ENCODE assay signal across 12 mouse cellular contexts in the genomic region with DNA sequence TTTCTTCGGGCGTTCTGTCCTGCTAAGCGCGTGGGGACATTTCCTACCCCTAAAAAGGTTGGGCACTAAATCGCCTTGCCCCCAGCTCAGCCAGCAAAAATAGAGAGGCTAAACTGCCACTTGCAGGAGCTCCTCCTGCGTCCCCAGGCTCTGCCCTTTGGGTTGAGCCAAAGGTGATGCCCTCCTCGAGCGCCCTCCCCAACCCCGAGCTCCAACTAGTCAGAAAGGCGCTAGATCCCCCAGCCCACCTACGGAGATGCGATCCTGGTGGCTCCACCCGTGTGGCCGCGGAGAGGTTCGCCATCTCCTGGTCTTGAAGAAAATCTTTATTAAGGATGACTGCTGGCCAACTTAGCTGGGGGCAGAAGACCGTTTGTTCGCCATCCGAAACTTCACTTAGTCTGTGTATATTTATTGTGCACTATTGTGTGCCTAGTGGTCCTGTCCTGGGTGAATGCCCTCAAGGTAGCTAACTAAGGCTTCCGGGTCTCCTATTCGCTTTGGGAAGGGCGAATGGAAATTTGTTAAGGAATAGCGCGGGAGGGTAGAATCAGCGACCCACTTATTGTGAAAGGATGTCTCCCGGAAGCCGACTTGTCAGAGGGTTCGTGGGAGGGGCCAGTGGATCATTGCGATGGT. TPM values are rescaled to one million over a fixed set of nuclear protein-coding genes. Genes with fewer than 3 reads are reported as not detected.
A peak's percentile ranks its signal among the peaks of the same experiment; 100 is the strongest.
DNase-seq lines count a peak whose midpoint lies in the region; ATAC-seq and TF ChIP-seq lines count a peak whose summit lies in the region.
"Had no signal": no experiment of that assay in that cellular context is flagged by ENCODE, and none has a peak within 500 bp of the region (broad histone marks: within the 10 kb centered on the region; RNA-seq: fewer than 3 reads in every experiment).

No protein-coding gene starts in this region.

- DNase-seq in heart, postnatal 0 days (ENCODE audit: low spot score), result no peak
- DNase-seq in heart, adult 8-10 months (ENCODE audit: low spot score), result no peak
- DNase-seq in NIH3T3 (ENCODE audit: low read depth), result peak; percentile 9
- no peak for DNase-seq in limb, embryonic 14.5 days (ENCODE audit: low spot score)
- DNase-seq in frontal cortex, postnatal 14 days (ENCODE audit: low spot score in 2 of 2), result no peak
- no peak for DNase-seq in spleen, postnatal 4 days (ENCODE audit: low spot score in 2 of 2)
- DNase-seq: adrenal gland, postnatal 14 days; cerebellum, adult 11 months; gastrocnemius, postnatal 10 days had no signal

- peaks cover 90% of the 10 kb centered on the region for H3K27me3 ChIP-seq in heart, postnatal 0 days (ENCODE audit: control insufficient read depth, insufficient read depth, low read length)
- H3K27me3 ChIP-seq in ES-Bruce4 (ENCODE audit: control insufficient read depth, insufficient read depth, low read length, poor library complexity, severe bottlenecking), result peaks cover 4% of the 10 kb centered on the region; the same call in 1 of the 2 replicates
- peaks cover 80% of the 10 kb centered on the region for H3K27me3 ChIP-seq in limb, embryonic 14.5 days (ENCODE audit: control insufficient read depth, insufficient read depth, low read length)

- H3K4me2 ChIP-seq in heart, postnatal 0 days (ENCODE audit: low read depth, low read length), result 0 out of 2 replicates have a peak overlapping the region, but pooled peaks have one; percentile 30
- no peak overlapping the region for H3K4me2 ChIP-seq in limb, embryonic 14.5 days (replicated peaks; ENCODE audit: low read depth, low read length, severe bottlenecking)
- H3K4me2 ChIP-seq: intestine, embryonic 15.5 days had no signal

- no peak for TF ChIP-seq CTCF in heart, postnatal 0 days (IDR thresholded peaks at IDR 0.05; ENCODE audit: low read depth)
- TF ChIP-seq CTCF in ES-Bruce4 (IDR thresholded peaks at IDR 0.05; ENCODE audit: low read depth, low read length), result peak; percentile 13

- peaks cover 18% of the 10 kb centered on the region for H3K4me1 ChIP-seq in heart, postnatal 0 days (ENCODE audit: control insufficient read depth, insufficient read depth)
- H3K4me1 ChIP-seq in ES-Bruce4 (ENCODE audit: control insufficient read depth, insufficient read depth, low read length), result peaks cover 6% of the 10 kb centered on the region
- H3K4me1 ChIP-seq in limb, embryonic 14.5 days (ENCODE audit: control insufficient read depth, insufficient read depth, low read length), result peaks cover 24% of the 10 kb centered on the region

- no peak for ATAC-seq in heart, postnatal 0 days (ENCODE audit: insufficient read depth, low read depth)
- no peak for ATAC-seq in limb, embryonic 14.5 days (ENCODE audit: low FRiP score, low read depth)
- ATAC-seq: intestine, embryonic 15.5 days had no signal

- no peak for TF ChIP-seq EP300 in heart, postnatal 0 days (IDR thresholded peaks at IDR 0.05; ENCODE audit: low read depth)
- no peak for TF ChIP-seq EP300 in ES-Bruce4 (IDR thresholded peaks at IDR 0.05; ENCODE audit: insufficient read depth, low read depth, low read length)

- WGBS in heart, postnatal 0 days, result 5% methylated on average over 29 of the region's 29 CpGs
- WGBS in limb, embryonic 14.5 days, result 3% methylated on average over 29 of the region's 29 CpGs

- no peaks in the 10 kb centered on the region for H3K9me3 ChIP-seq in heart, postnatal 0 days (replicated peaks; ENCODE audit: control insufficient read depth, low read length)
- H3K9me3 ChIP-seq in ES-Bruce4 (replicated peaks; ENCODE audit: control insufficient read depth, insufficient read depth, low read length, poor library complexity, severe bottlenecking), result no peaks in the 10 kb centered on the region
- no peaks in the 10 kb centered on the region for H3K9me3 ChIP-seq in limb, embryonic 14.5 days (ENCODE audit: control insufficient read depth, low read length)
- H3K9me3 ChIP-seq: embryonic facial prominence, embryonic 15.5 days; intestine, embryonic 15.5 days had no signal

- H3K4me3 ChIP-seq in heart, postnatal 0 days (ENCODE audit: low read depth, low read length), result peak overlapping the region; percentile 32; the same call in 1 of the 2 replicates
- peak overlapping the region; percentile 8 for H3K4me3 ChIP-seq in ES-Bruce4 (ENCODE audit: low read depth, low read length)
- H3K4me3 ChIP-seq in limb, embryonic 14.5 days (replicated peaks; ENCODE audit: low read length), result peak overlapping the region; percentile 16; the same call in 1 of the 2 replicates
- H3K4me3 ChIP-seq: intestine, embryonic 15.5 days had no signal

- H3K27ac ChIP-seq in heart, postnatal 0 days (ENCODE audit: low read depth), result no peak overlapping the region
- no peak overlapping the region for H3K27ac ChIP-seq in ES-Bruce4 (ENCODE audit: insufficient read depth, low read length)
- no peak overlapping the region for H3K27ac ChIP-seq in limb, embryonic 14.5 days (replicated peaks; ENCODE audit: low read depth, low read length)
- H3K27ac ChIP-seq: embryonic facial prominence, embryonic 15.5 days; intestine, embryonic 15.5 days had no signal

- TF ChIP-seq POLR2A in ES-Bruce4 (IDR thresholded peaks at IDR 0.05; ENCODE audit: insufficient read depth, low read length), result no peak
- no peak for TF ChIP-seq POLR2A in limb, embryonic 14.5 days (IDR thresholded peaks at IDR 0.05; ENCODE audit: borderline replicate concordance, extremely low read depth, insufficient read depth, insufficient read length)

- H3K36me3 ChIP-seq in heart, postnatal 0 days (replicated peaks; ENCODE audit: control insufficient read depth, insufficient read depth, low read length), result no peaks in the 10 kb centered on the region
- no peaks in the 10 kb centered on the region for H3K36me3 ChIP-seq in ES-Bruce4 (ENCODE audit: control insufficient read depth, insufficient read depth, low read length, poor library complexity, severe bottlenecking)
- H3K36me3 ChIP-seq in limb, embryonic 14.5 days (ENCODE audit: control insufficient read depth, insufficient read depth, low read length), result no peaks in the 10 kb centered on the region
- H3K36me3 ChIP-seq: embryonic facial prominence, embryonic 15.5 days; intestine, embryonic 15.5 days had no signal

- H3K9ac ChIP-seq in heart, postnatal 0 days (replicated peaks; ENCODE audit: low read depth, low read length), result no peak overlapping the region
- 0 out of 2 replicates have a peak overlapping the region, but pooled peaks have one; percentile 23 for H3K9ac ChIP-seq in ES-Bruce4 (ENCODE audit: low read depth, poor library complexity, severe bottlenecking)
- H3K9ac ChIP-seq in limb, embryonic 14.5 days (ENCODE audit: low read depth, low read length, severe bottlenecking), result no peak overlapping the region
- H3K9ac ChIP-seq: embryonic facial prominence, embryonic 15.5 days; intestine, embryonic 15.5 days had no signal

RNA-seq across cellular contexts. Expression of gene Nkx6-2, which starts 2.7 kb away (rescaled TPM):
- not detected in 2 replicates for total RNA-seq in heart, postnatal 0 days (2014; rRNA removed; ENCODE audit: low replicate concordance)
- polyA plus RNA-seq in heart, postnatal 0 days (2015; fragmentation: Nextera tagmentation; extraction: Ambion mirVana), result 0.19 TPM in 1 of 2 replicates, not detected in the other
- total RNA-seq in heart, adult 8-10 months (2022), result under 1 TPM in 2 of 4 experiments, not detected in 2; 0.19 to 0.34 TPM
- polyA plus RNA-seq in ES-Bruce4 (2011; ENCODE audit: insufficient read depth, insufficient read length, low read depth, missing spikeins), result 1.2 and 1.4 TPM in 2 replicates
- polyA plus RNA-seq in limb, embryonic 14.5 days (2012; rRNA removed), result 0.05 and 0.08 TPM in 2 replicates
- polyA plus RNA-seq in limb, embryonic 14.5 days (2014; fragmentation: Nextera tagmentation; extraction: Ambion mirVana), result 0.14 TPM in 1 of 2 replicates, not detected in the other
- total RNA-seq: adrenal gland, postnatal 14 days; gastrocnemius, postnatal 10 days had no signal
- polyA plus RNA-seq: embryonic facial prominence, embryonic 15.5 days had no signal
